Mouse (Mus musculus): ENCODE data around the gene Btg4. TPM values are rescaled to one million over a fixed set of nuclear protein-coding genes. Genes with fewer than 3 reads are reported as not detected.

Gene Btg4
- total and polyA plus RNA-seq, 3 experiments: not detected

Other genes starting within 250 kb of the Btg4 start
- gene Ppp2r1b, start 215.6 kb upstream of the Btg4 start, total RNA-seq (2012; rRNA removed): 65.0 and 67.6 TPM in 2 replicates
- gene Ppp2r1b, start 215.6 kb upstream of the Btg4 start, polyA plus RNA-seq (2012; ENCODE audit: insufficient read depth in 1 of 2, insufficient read length in 2 of 2, low read depth in 1 of 2, low replicate concordance in 2 of 2, missing spikeins in 1 of 2): 100 to 1,000 TPM in 1 of 2 experiments, not detected in 1; 101 TPM
- gene Sik2, start 51.8 kb upstream of the Btg4 start, total RNA-seq (2012; rRNA removed): 7.5 and 11.0 TPM in 2 replicates
- gene Sik2, start 51.8 kb upstream of the Btg4 start, polyA plus RNA-seq (2012; ENCODE audit: insufficient read depth in 1 of 2, insufficient read length in 2 of 2, low read depth in 1 of 2, low replicate concordance in 2 of 2, missing spikeins in 1 of 2): 10 to 100 TPM in 1 of 2 experiments, not detected in 1; 12.1 TPM
- not detected in 2 replicates for gene Layn, start 16.2 kb downstream of the Btg4 start, total RNA-seq (2012; rRNA removed)
- gene Layn, start 16.2 kb downstream of the Btg4 start, polyA plus RNA-seq (2012; ENCODE audit: insufficient read depth in 1 of 2, insufficient read length in 2 of 2, low read depth in 1 of 2, low replicate concordance in 2 of 2, missing spikeins in 1 of 2): not detected
- not detected in 2 replicates for gene 4833427G06Rik, start 41.2 kb downstream of the Btg4 start, total RNA-seq (2012; rRNA removed)
- not detected for gene 4833427G06Rik, start 41.2 kb downstream of the Btg4 start, polyA plus RNA-seq (2012; ENCODE audit: insufficient read depth in 1 of 2, insufficient read length in 2 of 2, low read depth in 1 of 2, low replicate concordance in 2 of 2, missing spikeins in 1 of 2)
- not detected in 2 replicates for gene Gm32742, start 104.6 kb downstream of the Btg4 start, total RNA-seq (2012; rRNA removed)
- under 1 TPM in 1 of 2 experiments, not detected in 1; 0.01 TPM for gene Gm32742, start 104.6 kb downstream of the Btg4 start, polyA plus RNA-seq (2012; ENCODE audit: insufficient read depth in 1 of 2, insufficient read length in 2 of 2, low read depth in 1 of 2, low replicate concordance in 2 of 2, missing spikeins in 1 of 2)
- not detected in 2 replicates for gene Pou2af1, start 152.8 kb downstream of the Btg4 start, total RNA-seq (2012; rRNA removed)
- gene Pou2af1, start 152.8 kb downstream of the Btg4 start, polyA plus RNA-seq (2012; ENCODE audit: insufficient read depth in 1 of 2, insufficient read length in 2 of 2, low read depth in 1 of 2, low replicate concordance in 2 of 2, missing spikeins in 1 of 2): not detected
- gene Colca2, start 217.7 kb downstream of the Btg4 start, total RNA-seq (2012; rRNA removed): not detected in 2 replicates
- gene Colca2, start 217.7 kb downstream of the Btg4 start, polyA plus RNA-seq (2012; ENCODE audit: insufficient read depth in 1 of 2, insufficient read length in 2 of 2, low read depth in 1 of 2, low replicate concordance in 2 of 2, missing spikeins in 1 of 2): not detected

Measured in MEL (cell line).